Mouse (Mus musculus): ENCODE results near the gene Foxo4. TPM values are rescaled to one million over a fixed set of nuclear protein-coding genes. Genes with fewer than 3 reads are reported as not detected.

Foxo4 gene
- polyA plus RNA-seq (2014; fragmentation: Illumina TruSeq; extraction: RNeasy Lipid Tissue Mini Kit (QIAGEN cat#74804)) = 16.8 TPM

GRCm38 (mm10) chrX:101253952-101254729 is at the start of gene Foxo4:
Foxo4 (plus strand) TSS chrX:101254528.

GRCm38 (mm10) chrX:101221834-101222795 is 32.2 kb upstream of the Foxo4 start, which contains the start of gene Snx12:
Snx12 (minus strand) TSS chrX:101222563.

GRCm38 (mm10) chrX:101263892-101264291 is 9.6 kb downstream of the Foxo4 start, which contains the start of gene Gm614:
Gm614 (minus strand) TSS chrX:101263992.

GRCm38 (mm10) chrX:101268025-101268754 is 13.9 kb downstream of the Foxo4 start, which contains the start of gene Il2rg:
Il2rg (minus strand) TSS chrX:101268255.

GRCm38 (mm10) chrX:101268755-101269124 is 14.4 kb downstream of the Foxo4 start, which contains the start of gene Gm20489:
Gm20489 (minus strand) TSS chrX:101269023.

GRCm38 (mm10) chrX:101273875-101274738 is 19.8 kb downstream of the Foxo4 start, which contains the start of gene Med12:
Med12 (plus strand) TSS chrX:101274030.

GRCm38 (mm10) chrX:101299055-101299454 is 44.7 kb downstream of the Foxo4 start, which contains the start of gene Nlgn3:
Nlgn3 (plus strand) TSS chrX:101299168.

Other genes starting within 250 kb of the Foxo4 start
- gene Tex11, start 194.9 kb upstream of the Foxo4 start, polyA plus RNA-seq (2014; fragmentation: Illumina TruSeq; extraction: RNeasy Lipid Tissue Mini Kit (QIAGEN cat#74804)) = 0.80 TPM
- gene Slc7a3, start 168.5 kb upstream of the Foxo4 start, polyA plus RNA-seq (2014; fragmentation: Illumina TruSeq; extraction: RNeasy Lipid Tissue Mini Kit (QIAGEN cat#74804)) = 0.20 TPM
- gene Snx12, start 32.0 kb upstream of the Foxo4 start, polyA plus RNA-seq (2014; fragmentation: Illumina TruSeq; extraction: RNeasy Lipid Tissue Mini Kit (QIAGEN cat#74804)) = 56.9 TPM
- gene Gm614, start 9.5 kb downstream of the Foxo4 start, polyA plus RNA-seq (2014; fragmentation: Illumina TruSeq; extraction: RNeasy Lipid Tissue Mini Kit (QIAGEN cat#74804)) = not detected
- gene Il2rg, start 13.7 kb downstream of the Foxo4 start, polyA plus RNA-seq (2014; fragmentation: Illumina TruSeq; extraction: RNeasy Lipid Tissue Mini Kit (QIAGEN cat#74804)) = 15.9 TPM
- 0.51 TPM for gene Gm20489, start 14.5 kb downstream of the Foxo4 start, polyA plus RNA-seq (2014; fragmentation: Illumina TruSeq; extraction: RNeasy Lipid Tissue Mini Kit (QIAGEN cat#74804))
- 4.3 TPM for gene Med12, start 19.5 kb downstream of the Foxo4 start, polyA plus RNA-seq (2014; fragmentation: Illumina TruSeq; extraction: RNeasy Lipid Tissue Mini Kit (QIAGEN cat#74804))
- 0.86 TPM for gene Nlgn3, start 44.6 kb downstream of the Foxo4 start, polyA plus RNA-seq (2014; fragmentation: Illumina TruSeq; extraction: RNeasy Lipid Tissue Mini Kit (QIAGEN cat#74804))
- gene Gjb1, start 121.8 kb downstream of the Foxo4 start, polyA plus RNA-seq (2014; fragmentation: Illumina TruSeq; extraction: RNeasy Lipid Tissue Mini Kit (QIAGEN cat#74804)) = not detected
- gene Zmym3, start 166.3 kb downstream of the Foxo4 start, polyA plus RNA-seq (2014; fragmentation: Illumina TruSeq; extraction: RNeasy Lipid Tissue Mini Kit (QIAGEN cat#74804)) = 90.9 TPM
- 637 TPM for gene Nono, start 174.8 kb downstream of the Foxo4 start, polyA plus RNA-seq (2014; fragmentation: Illumina TruSeq; extraction: RNeasy Lipid Tissue Mini Kit (QIAGEN cat#74804))
- gene Itgb1bp2, start 194.6 kb downstream of the Foxo4 start, polyA plus RNA-seq (2014; fragmentation: Illumina TruSeq; extraction: RNeasy Lipid Tissue Mini Kit (QIAGEN cat#74804)) = not detected